Mouse (Mus musculus): Measurements from ENCODE around the gene Prcd.

- TF ChIP-seq CTCF (conservative IDR thresholded peaks at IDR 0.05; ENCODE audit: insufficient read depth, insufficient read length, low read depth, low read length) (no peak), POLR2A (IDR thresholded peaks at IDR 0.05; ENCODE audit: low read depth, low read length) (no peak)
Observed at GRCm38 (mm10) chr11:116681147-116681546, 27.8 kb downstream of the Prcd start.

Data from kidney, adult 2 months (tissue).